Mouse (Mus musculus) adrenal gland, adult 18-20 months (tissue): Measurements from ENCODE around the gene Gm2237. TPM values are rescaled to one million over a fixed set of nuclear protein-coding genes. Genes with fewer than 3 reads are reported as not detected.
"Not testable (repeated sequence)": the region's sequence is repeated elsewhere in the genome, so short reads cannot be mapped to it uniquely, and the experiment has no call there.

ENCODE experiments used
- DNase-seq, 2 experiments: peaks; one replicate each; pipeline ENCODE4 v3.0.0; 2021 to 2022; ENCODE audit warnings: low spot score in 2 of 2
- long read RNA-seq, 2 experiments: library from polyadenylated mRNA; stranded (forward); transcript quantifications; one replicate each; pipeline ENCODE4 v2.0.0; 2021
- total RNA-seq, 2 experiments: library from RNA; stranded (reverse); gene quantifications; 1 replicate in 1 of 2; 2 replicates in 1 of 2; pipeline ENCODE4 v1.2.3; 2021

Gm2237 gene
- 1 to 10 TPM in 1 of 2 experiments, under 1 TPM in 1; 0.40 to 1.4 TPM for total RNA-seq
- long read RNA-seq, experiment 1: 0 reads
- long read RNA-seq, experiment 2, partial matches to known transcripts: 0 of 1 reads
- long read RNA-seq, experiment 2, other reads (novel, unspliced or antisense): 1 of 1 reads

GRCm38 (mm10) chr14:19584804-19585667 lies at the start of gene Gm2237:
Gm2237 (minus strand) TSS chr14:19585135.
- peak in 1 of 2 experiments; percentile 4 for DNase-seq

- DNase-seq: not testable (repeated sequence)
These were observed 17.5 kb upstream of the Gm2237 start, which contains the start of gene Gm5458 for GRCm38 (mm10) chr14:19602481-19602880. Gm5458 (minus strand) TSS chr14:19602581.

- not testable (repeated sequence) for DNase-seq
These were observed 35.1 kb downstream of the Gm2237 start, which contains the start of gene Gm2244 for GRCm38 (mm10) chr14:19549863-19550262. Gm2244 (minus strand) TSS chr14:19549963.

Other genes with a start within 250 kb of the Gm2237 start
- gene Gm21738, start 166.2 kb downstream of the Gm2237 start, total RNA-seq: under 1 TPM; 0.58 to 0.60 TPM
- gene Gm2244, start 35.2 kb downstream of the Gm2237 start, total RNA-seq: not detected
- not detected for gene Gm5458, start 17.4 kb upstream of the Gm2237 start, total RNA-seq
- gene Nid2, start 166.1 kb upstream of the Gm2237 start, total RNA-seq: 10 to 100 TPM in 1 of 2 experiments, 1 to 10 TPM in 1; 8.1 to 14.2 TPM
- 10 to 100 TPM; 70.4 to 77.9 TPM for gene Rtraf, start 238.7 kb upstream of the Gm2237 start, total RNA-seq